Mouse (Mus musculus) midbrain, embryonic 15.5 days (tissue): ENCODE measurements around the gene Mdm2. TPM values are rescaled to one million over a fixed set of nuclear protein-coding genes. Genes with fewer than 3 reads are reported as not detected.
"Not testable (repeated sequence)": the region's sequence is repeated elsewhere in the genome, so short reads cannot be mapped to it uniquely, and the experiment has no call there.

ENCODE experiments used
- ATAC-seq: fragments of 200-750 bp; cut with Nextera tagmentation; replicated peaks from 2 replicates; pipeline ENCODE4 v1.8.0; 2017; ENCODE audit warnings: moderate TSS enrichment
- H3K27ac ChIP-seq: fragments of 300-500 bp; sonication (generic); 2 replicates; pipeline ENCODE4 v1.5.1; 2015; ENCODE audit warnings: mild to moderate bottlenecking, inconsistent platforms
- H3K27me3 ChIP-seq: fragments of 300-500 bp; sonication (generic); replicated peaks from 2 replicates; pipeline ENCODE4 v1.6.1; 2015; ENCODE audit warnings: inconsistent platforms
- H3K36me3 ChIP-seq: fragments of 300-500 bp; sonication (generic); replicated peaks from 2 replicates; pipeline ENCODE4 v1.6.1; 2015; ENCODE audit warnings: inconsistent platforms
- H3K4me1 ChIP-seq: fragments of 300-500 bp; sonication (generic); 2 replicates; pipeline ENCODE4 v1.6.1; 2015; ENCODE audit warnings: inconsistent platforms
- H3K4me2 ChIP-seq: fragments of 300-500 bp; sonication (generic); 2 replicates; pipeline ENCODE4 v1.6.1; 2015; ENCODE audit warnings: inconsistent platforms, mild to moderate bottlenecking, moderate library complexity
- H3K4me3 ChIP-seq: fragments of 300-500 bp; sonication (generic); 2 replicates; pipeline ENCODE4 v1.5.1; 2015; ENCODE audit warnings: mild to moderate bottlenecking, inconsistent platforms
- H3K9ac ChIP-seq: fragments of 300-500 bp; sonication (generic); 2 replicates; pipeline ENCODE4 v1.6.1; 2015; ENCODE audit warnings: mild to moderate bottlenecking, inconsistent platforms
- H3K9me3 ChIP-seq: fragments of 300-500 bp; sonication (generic); 2 replicates; pipeline ENCODE4 v1.6.1; 2016; ENCODE audit warnings: inconsistent platforms
- WGBS: fragments of 180-500 bp; shearing (Covaris S2); methylation state at CpG from one replicate; pipeline ENCODE4 v1.1.7; 2015; ENCODE audit warnings: mixed read lengths; 5-methylcytosine and 5-hydroxymethylcytosine counted together
- polyA plus RNA-seq: library from polyadenylated mRNA; unstranded; fragments of >200 nt; fragmentation: Nextera tagmentation; extraction: Ambion mirVana; gene quantifications from 2 replicates; pipeline ENCODE4 v1.2.1, GENCODE M21; 2015

Gene Mdm2
- polyA plus RNA-seq, 1 experiment from 2014 or later, result 58.2 TPM

GRCm38 (mm10) chr10:117705806-117706205 lies 4.8 kb downstream of the Mdm2 start:
- Histone ChIP-seq H3K27me3 (no peaks in the 10 kb centered on the region), H3K9me3 (no peaks in the 10 kb centered on the region), H3K4me1 (peaks cover 19% of the 10 kb centered on the region), H3K4me2 (no peak overlapping the region), H3K36me3 (peaks cover 42% of the 10 kb centered on the region), H3K9ac (no peak overlapping the region), H3K4me3 (no peak overlapping the region), H3K27ac (no peak overlapping the region)
- no peak for ATAC-seq

DNA sequence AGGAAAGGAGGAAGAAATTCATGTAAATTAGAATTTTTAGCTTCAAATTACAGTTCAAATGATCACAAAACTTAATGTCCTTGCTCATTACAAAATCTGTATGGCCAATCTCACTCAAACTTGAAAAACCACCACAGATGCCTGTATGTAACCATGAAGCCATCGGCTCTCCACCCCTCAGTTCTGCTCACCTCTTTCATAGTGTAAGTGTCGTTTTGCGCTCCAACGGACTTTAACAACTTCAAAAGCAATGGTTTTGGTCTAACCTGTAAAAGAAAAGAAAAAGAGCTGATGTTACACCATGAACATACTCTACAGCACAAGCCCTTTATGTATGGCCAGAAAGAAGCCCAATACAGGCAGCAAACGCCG lies 5.6 kb downstream of the Mdm2 start:
- Histone ChIP-seq H3K4me3 (no peak overlapping the region), H3K27me3 (no peaks in the 10 kb centered on the region), H3K4me1 (peaks cover 19% of the 10 kb centered on the region), H3K9me3 (no peaks in the 10 kb centered on the region), H3K4me2 (no peak overlapping the region), H3K9ac (no peak overlapping the region), H3K36me3 (peaks cover 49% of the 10 kb centered on the region), H3K27ac (no peak overlapping the region)
- 96% methylated on average over 6 of the region's 6 CpGs for WGBS
- ATAC-seq, result no peak

GRCm38 (mm10) chr10:117704314-117704963 lies 6.1 kb downstream of the Mdm2 start:
- not testable (repeated sequence) for H3K4me2 ChIP-seq, H3K27me3 ChIP-seq, H3K9ac ChIP-seq, ATAC-seq, H3K4me3 ChIP-seq, H3K27ac ChIP-seq, H3K9me3 ChIP-seq
- peaks cover 18% of the 10 kb centered on the region for H3K4me1 ChIP-seq
- 99% methylated on average over 6 of the region's 6 CpGs for WGBS
- peaks cover 54% of the 10 kb centered on the region for H3K36me3 ChIP-seq

DNA sequence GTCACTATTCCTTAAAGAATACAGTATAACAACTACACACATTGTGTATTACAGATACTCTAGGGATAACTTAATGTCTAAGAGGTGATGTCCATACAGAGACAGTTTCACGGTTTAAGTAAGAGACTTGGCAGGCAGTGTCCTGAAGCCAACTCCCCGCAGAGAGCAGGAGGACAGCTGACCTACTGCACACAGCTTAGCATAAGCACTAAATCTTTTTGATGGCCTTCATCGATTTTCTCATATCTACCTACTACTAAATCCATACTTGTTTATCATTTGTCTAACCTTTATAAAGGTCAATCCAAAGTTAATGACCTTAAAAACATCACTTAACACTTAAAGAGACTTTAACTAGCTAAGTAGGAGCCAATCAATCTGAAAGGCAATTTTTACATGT lies 7.1 kb downstream of the Mdm2 start:
- H3K9me3 ChIP-seq, result no peaks in the 10 kb centered on the region
- no peak overlapping the region for H3K9ac ChIP-seq
- peaks cover 9% of the 10 kb centered on the region for H3K4me1 ChIP-seq
- no peak for ATAC-seq
- H3K36me3 ChIP-seq, result peaks cover 62% of the 10 kb centered on the region
- H3K4me2 ChIP-seq, result no peak overlapping the region
- H3K27me3 ChIP-seq, result no peaks in the 10 kb centered on the region
- 92% methylated on average over 3 of the region's 3 CpGs for WGBS
- no peak overlapping the region for H3K27ac ChIP-seq
- H3K4me3 ChIP-seq, result no peak overlapping the region

DNA sequence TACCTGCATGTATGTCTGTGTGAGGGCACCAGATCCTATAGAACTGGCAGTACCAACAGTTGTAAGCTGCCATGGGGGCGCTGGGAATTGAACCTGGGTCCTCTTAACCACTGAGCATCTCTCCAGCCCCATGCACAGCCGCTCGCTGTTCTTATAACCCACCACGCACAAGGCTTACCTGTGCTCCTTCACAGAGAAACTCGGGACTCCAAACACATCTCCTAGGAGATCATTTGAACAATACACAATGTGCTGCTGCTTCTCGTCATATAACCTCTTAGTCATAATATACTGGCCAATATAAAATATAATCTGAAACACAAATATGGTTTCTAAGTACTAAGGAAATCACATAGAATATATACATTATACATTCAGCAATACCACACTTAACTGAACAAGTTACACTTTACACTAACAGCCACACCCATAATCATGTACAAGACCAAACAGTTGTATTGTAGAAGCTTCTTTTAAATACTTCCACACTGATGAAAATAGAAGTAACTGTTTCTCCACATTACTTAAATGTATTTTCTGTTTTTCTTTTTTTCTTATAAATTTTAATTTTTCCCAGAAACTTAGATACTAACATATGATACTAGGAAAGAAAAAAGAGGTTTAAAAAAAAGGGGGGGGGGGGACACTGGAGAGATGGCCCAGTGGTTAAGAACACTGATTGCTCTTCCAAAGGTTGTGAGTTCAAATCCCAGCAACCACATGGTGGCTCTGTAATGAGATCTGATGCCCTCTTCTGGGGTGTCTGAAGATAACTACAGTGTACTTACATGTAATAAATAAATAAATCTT lies 8.3 kb downstream of the Mdm2 start:
- WGBS, result 94% methylated on average over 6 of the region's 6 CpGs
- H3K36me3 ChIP-seq, result peaks cover 67% of the 10 kb centered on the region
- H3K9me3 ChIP-seq, result no peaks in the 10 kb centered on the region
- H3K4me1 ChIP-seq, result peaks cover 9% of the 10 kb centered on the region
- no peak overlapping the region for H3K9ac ChIP-seq
- no peaks in the 10 kb centered on the region for H3K27me3 ChIP-seq
- ATAC-seq, result no peak
- H3K4me3 ChIP-seq, result no peak overlapping the region
- no peak overlapping the region for H3K4me2 ChIP-seq
- H3K27ac ChIP-seq, result no peak overlapping the region

GRCm38 (mm10) chr10:117701034-117701829 lies 9.3 kb downstream of the Mdm2 start:
- WGBS, result 97% methylated on average over 6 of the region's 6 CpGs
- H3K36me3 ChIP-seq, result peaks cover 69% of the 10 kb centered on the region

DNA sequence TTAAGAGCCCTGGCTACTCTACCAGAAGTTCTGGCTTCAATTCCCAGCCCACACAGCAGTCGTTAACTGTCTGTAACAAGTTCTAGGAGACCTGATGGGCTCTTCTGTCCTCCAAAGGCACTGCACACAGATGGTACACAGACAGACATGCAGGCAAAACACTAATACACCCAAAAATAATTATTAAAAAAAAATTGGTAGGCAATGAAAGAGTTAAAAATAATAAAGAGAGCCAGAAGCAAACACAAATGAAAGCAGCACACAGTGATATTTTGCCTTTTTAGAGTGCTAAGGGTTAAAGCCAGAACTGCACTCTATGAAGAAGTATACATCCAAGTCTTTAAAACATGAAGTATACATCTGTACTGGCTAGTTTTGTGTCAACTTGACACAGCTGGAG lies 10.1 kb downstream of the Mdm2 start:
- no peak overlapping the region for H3K9ac ChIP-seq
- H3K4me2 ChIP-seq, result no peak overlapping the region
- H3K27me3 ChIP-seq, result no peaks in the 10 kb centered on the region
- peaks cover 76% of the 10 kb centered on the region for H3K36me3 ChIP-seq
- H3K27ac ChIP-seq, result no peak overlapping the region
- no peaks in the 10 kb centered on the region for H3K4me1 ChIP-seq
- no peak for ATAC-seq
- no peaks in the 10 kb centered on the region for H3K9me3 ChIP-seq
- H3K4me3 ChIP-seq, result no peak overlapping the region
- 94% methylated on average over 1 of the region's 1 CpGs for WGBS

More at GRCm38 (mm10) chr10:117701034-117701829, 9.3 kb downstream of the Mdm2 start:
- H3K4me2 ChIP-seq, result no peak overlapping the region
- H3K9me3 ChIP-seq, result no peaks in the 10 kb centered on the region
- ATAC-seq, result no peak
- no peak overlapping the region for H3K4me3 ChIP-seq
- peaks cover 1% of the 10 kb centered on the region for H3K4me1 ChIP-seq
- no peak overlapping the region for H3K27ac ChIP-seq
- H3K9ac ChIP-seq, result no peak overlapping the region
- no peaks in the 10 kb centered on the region for H3K27me3 ChIP-seq

DNA sequence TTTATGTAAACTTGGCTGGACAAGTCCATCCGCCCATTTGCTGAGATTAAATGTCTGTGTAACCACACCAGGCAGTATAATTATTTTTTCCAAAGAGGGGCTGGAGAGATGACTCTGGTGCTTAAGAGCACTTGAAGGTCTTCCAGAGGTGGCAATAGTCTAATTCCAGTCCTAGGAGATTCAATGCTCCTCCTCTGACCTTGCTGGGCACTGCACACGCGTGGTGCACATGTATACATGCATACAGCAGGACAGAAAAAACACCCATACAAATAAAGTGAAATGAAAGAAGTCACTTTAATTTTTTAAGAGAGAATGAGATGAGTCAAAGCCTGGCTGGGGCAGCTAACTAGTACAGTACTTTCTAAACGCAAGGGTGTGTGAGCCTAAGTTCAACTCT lies 10.6 kb downstream of the Mdm2 start:
- 97% methylated on average over 4 of the region's 4 CpGs for WGBS
- Histone ChIP-seq H3K4me2 (no peak overlapping the region), H3K9me3 (no peaks in the 10 kb centered on the region), H3K4me1 (no peaks in the 10 kb centered on the region), H3K27ac (no peak overlapping the region), H3K4me3 (no peak overlapping the region), H3K27me3 (no peaks in the 10 kb centered on the region), H3K9ac (no peak overlapping the region), H3K36me3 (peaks cover 75% of the 10 kb centered on the region)
- ATAC-seq, result no peak

GRCm38 (mm10) chr10:117698313-117699138 lies 12.0 kb downstream of the Mdm2 start:
- WGBS, result 97% methylated on average over 10 of the region's 10 CpGs
- ATAC-seq, result no peak
- H3K4me1 ChIP-seq, result no peaks in the 10 kb centered on the region
- H3K36me3 ChIP-seq, result peaks cover 75% of the 10 kb centered on the region
- H3K27ac ChIP-seq, result no peak overlapping the region
- H3K9ac ChIP-seq, result no peak overlapping the region
- no peak overlapping the region for H3K4me3 ChIP-seq
- no peaks in the 10 kb centered on the region for H3K27me3 ChIP-seq
- H3K9me3 ChIP-seq, result no peaks in the 10 kb centered on the region
- no peak overlapping the region for H3K4me2 ChIP-seq

- H3K27ac ChIP-seq, result no peak overlapping the region
- ATAC-seq, result no peak
Measured at GRCm38 (mm10) chr10:117697561-117698115, 12.9 kb downstream of the Mdm2 start.

DNA sequence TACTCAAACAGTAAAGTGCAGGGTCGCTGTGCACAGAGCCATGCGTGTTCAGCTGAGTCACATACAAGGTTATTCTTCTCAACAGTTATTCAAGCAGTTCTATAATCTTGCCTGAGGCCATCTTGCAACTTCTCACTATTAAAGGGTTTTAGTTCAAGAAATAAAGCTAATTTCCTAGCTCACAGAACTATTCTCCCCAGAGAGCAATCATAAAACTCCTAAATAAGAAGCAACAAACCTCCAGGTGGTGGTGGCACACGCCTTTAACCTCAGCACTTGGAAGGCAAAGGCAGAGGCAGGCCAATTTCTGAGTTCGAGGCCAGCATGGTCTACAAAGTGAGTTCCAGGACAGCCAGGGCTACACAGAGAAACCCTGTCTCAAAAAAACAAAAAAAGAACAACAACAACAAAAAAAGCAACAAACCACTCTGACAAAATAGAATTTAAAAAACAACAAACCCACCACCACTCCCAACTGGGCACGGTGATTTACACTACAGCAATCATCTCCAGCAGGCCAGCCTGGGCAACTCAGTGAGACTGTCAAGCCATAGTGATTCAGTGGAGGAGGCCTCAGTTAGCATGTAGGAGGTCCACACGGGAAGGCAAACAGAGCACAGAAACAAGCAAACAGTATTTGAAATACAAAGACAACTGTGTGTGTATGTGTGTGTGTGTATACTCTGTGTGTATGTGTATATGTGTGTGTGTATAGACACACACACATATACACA lies 13.6 kb downstream of the Mdm2 start:
- Histone ChIP-seq H3K4me1 (no peaks in the 10 kb centered on the region), H3K9me3 (no peaks in the 10 kb centered on the region), H3K4me3 (no peak overlapping the region), H3K36me3 (peaks cover 78% of the 10 kb centered on the region), H3K4me2 (no peak overlapping the region), H3K27ac (no peak overlapping the region), H3K27me3 (no peaks in the 10 kb centered on the region), H3K9ac (no peak overlapping the region)
- no peak for ATAC-seq
- WGBS, result 94% methylated on average over 6 of the region's 6 CpGs

More at GRCm38 (mm10) chr10:117697561-117698115, 12.9 kb downstream of the Mdm2 start:
- no peaks in the 10 kb centered on the region for H3K4me1 ChIP-seq
- WGBS, result 91% methylated on average over 3 of the region's 3 CpGs
- H3K27me3 ChIP-seq, result no peaks in the 10 kb centered on the region
- peaks cover 73% of the 10 kb centered on the region for H3K36me3 ChIP-seq
- no peak overlapping the region for H3K4me2 ChIP-seq
- no peak overlapping the region for H3K4me3 ChIP-seq
- no peaks in the 10 kb centered on the region for H3K9me3 ChIP-seq
- H3K9ac ChIP-seq, result no peak overlapping the region
